Mouse (Mus musculus) urinary bladder, adult 2 months (tissue): ENCODE results near the gene Tmem8. TPM values are rescaled to one million over a fixed set of nuclear protein-coding genes. Genes with fewer than 3 reads are reported as not detected.

Experiments used
- DNase-seq: peaks from one replicate; pipeline ENCODE4 v3.0.0; 2022; ENCODE audit warnings: low spot score
- polyA plus RNA-seq: library from polyadenylated mRNA; depleted of rRNA; stranded (reverse); fragments of >200 nt; gene quantifications from 2 replicates; pipeline ENCODE4 v1.2.3, GENCODE M21; 2012; rRNA removed

Gene Tmem8
- polyA plus RNA-seq, 1 experiment = 21.8 TPM

DNA sequence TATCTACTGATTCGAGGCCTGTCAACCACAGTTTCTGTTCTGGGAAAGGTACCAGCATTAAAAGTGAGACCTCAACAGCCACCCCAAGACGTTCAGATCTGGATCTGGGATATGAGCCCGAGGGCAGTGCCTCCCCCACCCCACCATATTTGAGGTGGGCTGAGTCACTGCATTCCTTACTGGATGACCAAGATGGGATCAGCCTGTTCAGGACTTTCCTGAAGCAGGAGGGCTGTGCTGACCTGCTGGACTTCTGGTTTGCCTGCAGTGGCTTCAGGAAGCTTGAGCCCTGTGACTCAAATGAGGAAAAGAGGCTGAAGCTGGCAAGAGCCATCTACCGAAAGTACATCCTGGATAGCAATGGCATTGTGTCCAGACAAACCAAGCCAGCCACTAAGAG, 29.7 kb downstream of the Tmem8 start:
- no peak for DNase-seq

DNA sequence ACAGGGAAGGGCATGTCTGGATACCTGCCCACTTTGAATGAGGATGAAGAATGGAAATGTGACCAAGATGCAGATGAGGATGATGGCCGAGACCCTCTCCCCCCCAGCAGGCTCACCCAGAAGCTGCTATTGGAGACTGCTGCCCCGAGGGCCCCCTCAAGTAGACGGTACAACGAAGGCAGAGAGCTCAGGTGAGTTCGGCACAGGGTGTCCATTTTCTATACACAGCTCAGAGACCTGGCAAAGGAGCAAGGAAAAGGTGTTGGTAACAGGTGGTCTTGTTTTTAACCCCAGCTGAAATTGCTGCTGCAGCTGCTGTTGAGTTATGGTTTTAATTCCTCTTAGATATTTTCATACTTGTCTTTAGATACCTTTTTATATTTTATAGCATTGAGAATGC, 30.3 kb downstream of the Tmem8 start:
- DNase-seq = no peak

DNA sequence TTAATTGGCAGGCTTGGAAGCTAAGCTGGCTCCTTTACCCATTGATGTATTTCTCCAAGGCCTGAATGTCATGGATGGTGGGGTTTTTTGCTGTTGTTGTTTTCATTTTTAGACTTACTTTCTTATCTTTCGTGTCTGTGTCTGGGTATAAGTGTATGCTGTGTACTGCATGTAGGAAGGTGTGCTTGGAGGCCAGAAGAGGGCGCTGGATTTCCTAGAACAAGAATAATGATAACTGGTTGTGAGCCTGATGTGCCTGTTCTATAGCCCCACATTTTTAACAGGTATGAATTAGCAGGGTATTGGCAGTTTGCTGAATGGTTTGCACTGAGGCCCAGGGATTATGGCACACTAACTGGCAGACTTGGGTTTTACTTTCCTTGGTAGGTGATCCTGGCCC, 36.0 kb downstream of the Tmem8 start:
- DNase-seq = no peak

DNA sequence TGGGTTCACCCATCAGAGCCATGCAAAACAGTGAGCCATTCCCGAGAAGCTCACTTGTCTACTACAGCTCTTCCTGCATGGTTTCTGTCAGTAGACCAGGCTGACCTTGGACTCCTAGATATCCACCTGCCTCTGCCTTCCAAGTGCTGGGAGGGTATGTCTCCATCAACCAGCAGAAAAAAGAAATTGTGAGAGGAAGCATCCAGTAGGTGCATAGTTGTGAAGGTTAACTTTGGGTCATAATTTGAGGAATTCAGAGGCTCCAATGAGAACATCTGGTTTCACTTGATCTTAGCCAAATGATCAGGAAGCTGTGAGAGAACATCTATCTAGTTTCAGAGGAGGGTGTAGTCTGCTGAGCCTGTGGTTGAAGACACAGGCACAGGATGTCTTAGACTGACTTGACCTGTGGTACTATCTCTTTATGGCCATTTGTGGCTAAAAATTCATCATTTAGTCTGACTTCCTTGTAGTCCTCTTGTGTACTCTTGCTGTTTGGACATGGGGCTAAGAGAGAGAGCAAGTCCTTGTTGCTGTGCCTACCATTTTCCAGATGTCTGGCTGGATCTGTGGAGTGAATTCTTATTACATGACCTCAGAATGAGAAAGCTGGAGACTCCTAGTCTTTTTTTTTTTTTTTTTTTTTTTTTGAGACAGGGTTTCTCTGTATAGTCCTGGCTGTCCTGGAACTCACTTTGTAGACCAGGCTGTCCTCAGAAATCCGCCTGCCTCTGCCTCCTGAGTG, 39.0 kb downstream of the Tmem8 start:
- no peak for DNase-seq

DNA sequence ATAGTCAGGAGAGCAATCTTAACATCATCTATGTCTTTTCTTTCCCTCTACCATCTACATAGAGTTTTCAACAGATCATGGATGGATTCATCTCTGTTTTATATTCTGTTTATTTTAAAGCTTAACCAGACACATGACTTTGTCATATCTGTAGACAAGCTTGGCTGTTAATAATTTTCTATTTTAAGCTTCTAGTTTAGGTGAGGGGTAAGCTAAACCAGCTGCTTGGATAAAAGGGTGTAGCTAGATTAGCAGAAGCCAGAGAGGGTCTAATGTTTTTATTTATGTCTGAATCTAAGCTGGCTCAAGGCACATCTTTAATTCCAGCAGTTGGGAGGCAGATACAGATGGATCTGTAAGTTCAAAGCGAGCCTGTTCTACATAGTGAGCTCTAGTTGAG, 49.6 kb downstream of the Tmem8 start:
- DNase-seq = no peak

DNA sequence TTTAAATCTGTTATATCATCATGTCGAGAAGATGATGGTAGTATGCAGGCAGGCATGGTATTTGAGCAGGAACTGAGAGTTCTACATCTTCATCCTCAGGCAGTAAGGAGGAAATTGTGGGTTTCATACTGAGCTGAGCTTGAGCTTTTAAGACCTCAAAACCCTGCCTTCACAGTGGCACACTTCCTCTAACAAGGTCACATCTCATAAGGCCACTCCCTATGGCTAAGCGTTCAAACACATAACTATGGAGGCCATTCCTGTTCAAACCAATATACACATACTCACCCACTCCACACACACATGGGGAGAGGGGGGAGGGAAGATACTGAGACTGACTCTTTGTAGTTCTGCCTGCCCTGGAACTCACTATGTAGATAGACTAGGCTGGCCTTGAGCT, 54.9 kb downstream of the Tmem8 start:
- no peak for DNase-seq

Other genes with a start within 250 kb of the Tmem8 start
- 11.0 and 13.6 TPM in 2 replicates for gene Mcrip2, start 244.5 kb upstream of the Tmem8 start, polyA plus RNA-seq
- gene Mettl26, start 238.2 kb upstream of the Tmem8 start, polyA plus RNA-seq = 61.0 and 67.8 TPM in 2 replicates
- 0.77 and 0.93 TPM in 2 replicates for gene Wfikkn1, start 232.4 kb upstream of the Tmem8 start, polyA plus RNA-seq
- gene Rab40c, start 193.6 kb upstream of the Tmem8 start, polyA plus RNA-seq = 36.7 and 44.3 TPM in 2 replicates
- gene Pigq, start 168.4 kb upstream of the Tmem8 start, polyA plus RNA-seq = 48.7 and 53.5 TPM in 2 replicates
- 0.15 TPM in 1 of 2 replicates, not detected in the other for gene Nhlrc4, start 168.3 kb upstream of the Tmem8 start, polyA plus RNA-seq
- 0.06 and 0.07 TPM in 2 replicates for gene A930017K11Rik, start 160.7 kb upstream of the Tmem8 start, polyA plus RNA-seq
- 30.1 and 32.4 TPM in 2 replicates for gene Capn15, start 127.5 kb upstream of the Tmem8 start, polyA plus RNA-seq
- gene Rab11fip3, start 43.7 kb upstream of the Tmem8 start, polyA plus RNA-seq = 21.2 and 28.6 TPM in 2 replicates
- gene Decr2, start 23.0 kb upstream of the Tmem8 start, polyA plus RNA-seq = 81.4 and 105 TPM in 2 replicates
- gene Nme4, start 17.7 kb upstream of the Tmem8 start, polyA plus RNA-seq = 13.9 and 20.6 TPM in 2 replicates
- gene Mrpl28, start 10.2 kb downstream of the Tmem8 start, polyA plus RNA-seq = 62.8 and 76.4 TPM in 2 replicates
- gene Axin1, start 25.4 kb downstream of the Tmem8 start, polyA plus RNA-seq = 22.2 and 24.4 TPM in 2 replicates
- gene Pdia2, start 85.8 kb downstream of the Tmem8 start, polyA plus RNA-seq = 0.41 and 0.72 TPM in 2 replicates
- 46.4 and 47.9 TPM in 2 replicates for gene Rgs11, start 89.7 kb downstream of the Tmem8 start, polyA plus RNA-seq
- 7.2 and 12.5 TPM in 2 replicates for gene Arhgdig, start 94.5 kb downstream of the Tmem8 start, polyA plus RNA-seq
- gene Fam234a, start 130.9 kb downstream of the Tmem8 start, polyA plus RNA-seq = 89.4 and 106 TPM in 2 replicates
- 51.1 and 65.5 TPM in 2 replicates for gene Luc7l, start 139.6 kb downstream of the Tmem8 start, polyA plus RNA-seq